In genomic region chr4:95284696-95285095, GRCm38 (mm10) we compare ENCODE assay signal across 15 mouse cellular contexts.
"Had no signal": no experiment of that assay in that cellular context is flagged by ENCODE, and none has a peak within 500 bp of the region (broad histone marks: within the 10 kb centered on the region; RNA-seq: fewer than 3 reads in every experiment).

No protein-coding gene starts in this region.

- ATAC-seq: midbrain, embryonic 15.5 days had no signal

- H3K36me3 ChIP-seq: kidney, embryonic 15.5 days; liver, embryonic 13.5 days; midbrain, embryonic 12.5 days; midbrain, embryonic 15.5 days; neural tube, embryonic 12.5 days; neural tube, embryonic 15.5 days; stomach, embryonic 15.5 days had no signal

- H3K4me2 ChIP-seq: kidney, embryonic 15.5 days; liver, embryonic 13.5 days; midbrain, embryonic 12.5 days; midbrain, embryonic 15.5 days; neural tube, embryonic 12.5 days; neural tube, embryonic 15.5 days; stomach, embryonic 15.5 days had no signal

- H3K27me3 ChIP-seq: kidney, embryonic 15.5 days; liver, embryonic 13.5 days; midbrain, embryonic 12.5 days; midbrain, embryonic 15.5 days; neural tube, embryonic 12.5 days; neural tube, embryonic 15.5 days; stomach, embryonic 15.5 days had no signal

- H3K4me3 ChIP-seq: kidney, embryonic 15.5 days; left cerebral cortex, adult 2 months; liver, embryonic 13.5 days; midbrain, embryonic 12.5 days; midbrain, embryonic 15.5 days; neural tube, embryonic 12.5 days; neural tube, embryonic 15.5 days; stomach, embryonic 15.5 days had no signal

- H3K4me1 ChIP-seq: midbrain, embryonic 12.5 days; midbrain, embryonic 15.5 days; neural tube, embryonic 12.5 days; neural tube, embryonic 15.5 days; stomach, embryonic 15.5 days had no signal

- DNase-seq: kidney, adult 8-10 months; kidney, postnatal 10 days; kidney, postnatal 36 days; layer of hippocampus, postnatal 36 days; liver, embryonic 13.5 days; retina, postnatal 1 day; thymus, postnatal 25 days had no signal

- H3K9ac ChIP-seq: kidney, embryonic 15.5 days; liver, embryonic 13.5 days; midbrain, embryonic 12.5 days; midbrain, embryonic 15.5 days; neural tube, embryonic 12.5 days; neural tube, embryonic 15.5 days; stomach, embryonic 15.5 days had no signal

- H3K9me3 ChIP-seq: kidney, embryonic 15.5 days; liver, embryonic 13.5 days; midbrain, embryonic 12.5 days; midbrain, embryonic 15.5 days; neural tube, embryonic 12.5 days; neural tube, embryonic 15.5 days; stomach, embryonic 15.5 days had no signal

- H3K27ac ChIP-seq: kidney, embryonic 15.5 days; left cerebral cortex, adult 2 months; liver, embryonic 13.5 days; macrophage; midbrain, embryonic 12.5 days; midbrain, embryonic 15.5 days; neural tube, embryonic 12.5 days; neural tube, embryonic 15.5 days; stomach, embryonic 15.5 days had no signal
